Mouse (Mus musculus) myocyte (in vitro differentiated cells): ENCODE data around the gene Milr1.

ENCODE experiments used
- E2F4 ChIP-seq: IDR thresholded peaks from one replicate; pipeline ENCODE4 v1.6.1; 2011; ENCODE audit warnings: mild to moderate bottlenecking, control low read depth, moderate library complexity; ENCODE audit not compliant: insufficient read depth
- MAX ChIP-seq: IDR thresholded peaks from one replicate; pipeline ENCODE4 v1.6.1; 2011; ENCODE audit warnings: low read depth, mild to moderate bottlenecking, control low read depth
- MYOD1 ChIP-seq, 3 experiments: IDR thresholded peaks; one replicate each; pipeline ENCODE4 v1.6.1; 2011; ENCODE audit warnings: control low read depth in 2 of 3, low read depth in 2 of 3, mild to moderate bottlenecking in 2 of 3, moderate library complexity in 1 of 3; ENCODE audit not compliant: insufficient read length in 2 of 3, control insufficient read depth in 1 of 3
- POLR2A ChIP-seq: IDR thresholded peaks from one replicate; pipeline ENCODE4 v1.6.1; 2011; ENCODE audit warnings: low read depth, mild to moderate bottlenecking, control low read depth, moderate library complexity; ENCODE audit not compliant: insufficient read length
- SRF ChIP-seq: IDR thresholded peaks from one replicate; pipeline ENCODE4 v1.6.1; 2011; ENCODE audit warnings: low read depth; ENCODE audit not compliant: control insufficient read depth, insufficient read length
- USF1 ChIP-seq: IDR thresholded peaks from one replicate; pipeline ENCODE4 v1.6.1; 2011; ENCODE audit warnings: low read depth, mild to moderate bottlenecking, control low read depth, moderate library complexity

- no peak for TF ChIP-seq MYOD1 (IDR thresholded peaks at IDR 0.05; ENCODE audit: control insufficient read depth in 1 of 3, insufficient read length in 2 of 3, low read depth in 2 of 3)
- TF ChIP-seq POLR2A: no peak
- TF ChIP-seq MAX: no peak
- no peak for TF ChIP-seq USF1
- TF ChIP-seq SRF: no peak
- no peak for TF ChIP-seq E2F4
Observed at GRCm38 (mm10) chr11:106723611-106724125, 27.4 kb upstream of the Milr1 start.
